Mouse (Mus musculus) erythroblast, embryonic 14.5 days (primary cell): ENCODE results near the gene Cgrrf1.

ENCODE experiments used
- GATA1 ChIP-seq: IDR thresholded peaks from 2 replicates; pipeline ENCODE4 v1.6.1; 2012; ENCODE audit warnings: low read length, inconsistent platforms, mixed read lengths
- TAL1 ChIP-seq: IDR thresholded peaks from 3 replicates; pipeline ENCODE4 v1.6.1; 2012; ENCODE audit warnings: low read length, inconsistent platforms, mixed read lengths

GRCm38 (mm10) chr14:46815640-46816039 is 16.3 kb upstream of the Cgrrf1 start:
- no peak for TF ChIP-seq TAL1
- TF ChIP-seq GATA1, result peak; percentile 20; the same call in 1 of the 2 replicates
